Mouse (Mus musculus): ENCODE measurements around the gene Rapgef2.

- TF ChIP-seq CTCF (conservative IDR thresholded peaks at IDR 0.05; ENCODE audit: low read length) = no peak
- TF ChIP-seq NANOG (IDR thresholded peaks at IDR 0.05; ENCODE audit: borderline replicate concordance, low read length) = no peak
Measured at GRCm38 (mm10) chr3:79310184-79310583, 23.9 kb upstream of the Rapgef2 start.

Data from E14TG2a.4 (cell line).